Mouse (Mus musculus) thymus, adult 2 months (tissue): Measurements from ENCODE around the gene Gm5294.

Experiments
- CTCF ChIP-seq: fragments of 200-500 bp; IDR thresholded peaks from 2 replicates; pipeline ENCODE4 v1.5.1; 2012; ENCODE audit warnings: mild to moderate bottlenecking, control low read depth, low read length, moderate library complexity, borderline replicate concordance; ENCODE audit not compliant: control insufficient read depth, poor library complexity, insufficient read depth; ENCODE audit errors: extremely low read depth
- POLR2A ChIP-seq: fragments of 200-500 bp; IDR thresholded peaks from 2 replicates; pipeline ENCODE4 v1.6.1; 2012; ENCODE audit warnings: mild to moderate bottlenecking, low read length, control low read depth, moderate library complexity; ENCODE audit not compliant: control insufficient read depth, poor library complexity, insufficient read depth; ENCODE audit errors: extremely low read depth

GRCm38 (mm10) chr5:138850462-138850844 is 30.6 kb downstream of the Gm5294 start:
- TF ChIP-seq CTCF (no peak), POLR2A (no peak)
